Mouse (Mus musculus) intestine, embryonic 14.5 days (tissue): Measurements from ENCODE around the gene Arhgap6. TPM values are rescaled to one million over a fixed set of nuclear protein-coding genes. Genes with fewer than 3 reads are reported as not detected.

ENCODE experiments used
- ATAC-seq: fragments of 200-750 bp; cut with Nextera tagmentation; replicated peaks from 2 replicates; pipeline ENCODE4 v1.8.0; 2017; ENCODE audit warnings: low read depth, moderate number of reproducible peaks, moderate TSS enrichment, moderate library complexity; ENCODE audit not compliant: low FRiP score, low TSS enrichment
- DNase-seq: peaks from one replicate; pipeline ENCODE4 v3.0.0-alpha.2; 2018; ENCODE audit warnings: low spot score
- H3K27ac ChIP-seq: fragments of 300-500 bp; sonication (generic); 2 replicates; pipeline ENCODE4 v1.5.1; 2014; ENCODE audit warnings: low read depth, mild to moderate bottlenecking, control low read depth
- H3K27me3 ChIP-seq: fragments of 300-500 bp; sonication (generic); replicated peaks from 2 replicates; pipeline ENCODE4 v1.6.1; 2014; ENCODE audit warnings: low read length, control low read depth; ENCODE audit not compliant: control insufficient read depth, insufficient read depth
- H3K36me3 ChIP-seq: fragments of 300-500 bp; sonication (generic); 2 replicates; pipeline ENCODE4 v1.6.1; 2014; ENCODE audit warnings: low read length, control low read depth; ENCODE audit not compliant: control insufficient read depth, insufficient read depth
- H3K4me1 ChIP-seq: fragments of 300-500 bp; sonication (generic); replicated peaks from 2 replicates; pipeline ENCODE4 v1.6.1; 2014; ENCODE audit warnings: low read length, control low read depth, mixed read lengths; ENCODE audit not compliant: control insufficient read depth, insufficient read depth
- H3K4me2 ChIP-seq: fragments of 300-500 bp; sonication (generic); 2 replicates; pipeline ENCODE4 v1.6.1; 2014; ENCODE audit warnings: low read length
- H3K4me3 ChIP-seq: fragments of 300-500 bp; sonication (generic); 2 replicates; pipeline ENCODE4 v1.5.1; 2014; ENCODE audit warnings: low read depth, low read length, control low read depth, mixed read lengths
- H3K9ac ChIP-seq: fragments of 300-500 bp; sonication (generic); 2 replicates; pipeline ENCODE4 v1.6.1; 2014; ENCODE audit warnings: mild to moderate bottlenecking, low read length
- H3K9me3 ChIP-seq: fragments of 300-500 bp; sonication (generic); 2 replicates; pipeline ENCODE4 v1.6.1; 2016; ENCODE audit warnings: low read length, control low read depth; ENCODE audit not compliant: control insufficient read depth
- WGBS: fragments of 180-500 bp; shearing (Covaris S2); extraction: QIAGEN DNeasy Blood & Tissue Kit; methylation state at CpG from one replicate; pipeline ENCODE4 v1.1.7; 2014; 5-methylcytosine and 5-hydroxymethylcytosine counted together
- polyA plus RNA-seq: library from polyadenylated mRNA; unstranded; fragments of >200 nt; fragmentation: Nextera tagmentation; extraction: Ambion mirVana; gene quantifications from 2 replicates; pipeline ENCODE4 v1.2.1, GENCODE M21; 2014

The Arhgap6 gene
- polyA plus RNA-seq, 1 experiment from 2014 or later, result 8.1 TPM

DNA sequence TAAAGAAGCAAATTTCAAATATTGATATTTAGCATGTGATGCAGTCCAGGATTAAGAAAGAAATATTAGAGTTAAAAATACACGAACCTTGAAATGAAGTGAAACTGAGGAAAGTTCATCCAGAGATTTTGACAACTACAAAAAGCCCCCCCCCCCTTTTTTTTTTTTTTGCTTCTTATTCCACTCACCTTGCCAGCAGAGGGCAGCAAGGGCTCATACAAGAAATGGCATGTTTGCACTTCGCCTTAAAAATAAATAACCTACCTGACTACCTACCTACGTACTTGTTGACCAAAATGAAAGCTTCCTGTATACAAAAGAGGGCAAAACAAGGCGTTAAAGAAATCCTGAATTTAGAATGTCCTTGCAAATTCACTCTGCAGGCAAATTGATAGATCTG is 143.0 kb downstream of the Arhgap6 start:
- ATAC-seq, result no peak
- Histone ChIP-seq H3K27ac (no peak overlapping the region), H3K4me1 (no peaks in the 10 kb centered on the region), H3K9ac (no peak overlapping the region), H3K27me3 (0 out of 2 replicates have a peak, but pooled peaks cover 3% of the 10 kb centered on the region), H3K9me3 (no peaks in the 10 kb centered on the region), H3K36me3 (no peaks in the 10 kb centered on the region), H3K4me2 (no peak overlapping the region), H3K4me3 (no peak overlapping the region)
- WGBS, result 42% methylated on average over 4 of the region's 4 CpGs
- no peak for DNase-seq

DNA sequence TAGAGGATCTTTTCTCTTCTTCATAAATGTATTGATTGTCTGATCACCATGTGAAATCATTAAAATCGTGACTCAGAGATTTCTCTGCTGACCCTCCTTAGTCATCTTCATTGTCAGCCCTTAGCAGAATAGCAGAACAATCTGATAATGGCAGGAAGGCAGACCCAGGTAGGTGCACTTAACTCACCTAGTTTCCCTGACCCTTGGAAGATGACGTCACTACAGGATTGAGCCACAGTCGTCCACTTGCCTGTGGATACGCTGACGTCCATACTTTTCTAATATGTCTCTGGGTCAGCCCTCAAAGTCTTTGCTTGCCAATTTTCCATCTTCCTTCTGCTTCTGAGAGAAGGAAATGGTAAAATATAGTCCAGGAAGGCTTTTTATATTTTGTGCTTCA is 146.8 kb downstream of the Arhgap6 start:
- Histone ChIP-seq H3K27me3 (no peaks in the 10 kb centered on the region), H3K4me2 (no peak overlapping the region), H3K9me3 (no peaks in the 10 kb centered on the region), H3K4me1 (no peaks in the 10 kb centered on the region), H3K4me3 (no peak overlapping the region), H3K9ac (no peak overlapping the region), H3K27ac (no peak overlapping the region), H3K36me3 (no peaks in the 10 kb centered on the region)
- ATAC-seq, result no peak
- DNase-seq, result no peak
- 74% methylated on average over 5 of the region's 5 CpGs for WGBS

DNA sequence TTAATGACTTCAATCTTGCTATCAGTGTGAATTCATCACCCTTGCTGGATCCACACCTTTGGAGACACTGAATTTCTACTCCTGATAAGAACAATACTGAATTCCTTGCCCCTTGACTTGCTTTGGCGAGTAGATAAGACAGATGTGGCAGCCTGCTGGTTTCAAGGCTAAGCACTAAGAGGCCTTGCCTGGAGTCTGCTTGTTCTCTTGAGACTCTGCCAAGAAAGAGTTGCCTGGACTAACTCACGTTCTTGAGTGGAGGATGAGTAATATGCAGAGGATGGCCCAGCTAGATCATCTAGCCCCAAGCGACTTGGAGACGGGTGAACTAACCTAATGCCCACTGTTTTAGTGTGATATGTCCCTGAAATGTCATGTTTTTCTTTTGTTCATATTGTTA is 148.3 kb downstream of the Arhgap6 start:
- 51% methylated on average over 4 of the region's 4 CpGs for WGBS
- DNase-seq, result no peak
- H3K27ac ChIP-seq, result no peak overlapping the region

DNA sequence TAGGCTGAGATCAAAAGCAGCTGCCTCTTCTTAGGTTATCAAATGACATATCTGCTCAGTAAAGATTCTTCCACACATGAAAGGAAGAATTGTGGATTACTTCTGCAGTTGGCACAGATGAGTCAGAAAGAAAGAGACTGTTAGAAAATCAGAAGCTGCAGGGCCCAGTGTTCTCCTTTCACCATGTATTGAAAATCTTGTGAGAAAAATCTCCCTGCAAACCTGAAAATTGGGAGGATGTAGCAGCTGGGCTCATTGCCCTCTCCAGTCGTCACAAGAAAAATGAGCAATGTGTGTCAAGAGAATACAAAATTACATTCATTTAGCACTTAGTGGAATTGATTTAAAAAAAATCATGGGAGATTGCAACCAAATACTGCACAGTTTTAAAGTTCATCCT is 180.5 kb downstream of the Arhgap6 start:
- ATAC-seq (no peak), DNase-seq (no peak)
- no peaks in the 10 kb centered on the region for H3K9me3 ChIP-seq

More for the DNA sequence above, 148.3 kb downstream of the Arhgap6 start:
- Histone ChIP-seq H3K36me3 (no peaks in the 10 kb centered on the region), H3K4me3 (no peak overlapping the region), H3K27me3 (no peaks in the 10 kb centered on the region), H3K9me3 (no peaks in the 10 kb centered on the region), H3K4me2 (no peak overlapping the region), H3K9ac (no peak overlapping the region), H3K4me1 (no peaks in the 10 kb centered on the region)
- ATAC-seq, result no peak

DNA sequence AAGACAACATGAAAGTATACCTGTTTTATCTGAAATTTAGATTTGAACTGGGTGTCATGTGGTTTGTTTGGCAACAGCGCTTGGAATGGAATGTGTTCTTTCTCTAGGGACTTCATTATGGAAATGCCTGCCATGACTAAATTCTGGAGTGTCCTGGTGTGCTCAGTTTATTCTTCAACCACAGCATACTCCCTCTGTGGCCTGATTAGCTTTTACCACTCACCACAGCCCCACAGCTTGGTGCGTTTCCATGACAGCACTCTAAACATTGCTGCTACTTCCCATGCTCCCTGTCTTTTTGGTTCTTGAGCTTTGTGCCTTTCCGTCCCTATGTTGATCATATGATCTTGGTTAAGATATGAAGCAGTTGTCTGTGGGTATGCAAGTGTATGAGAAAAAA is 182.9 kb downstream of the Arhgap6 start:
- Histone ChIP-seq H3K9me3 (no peaks in the 10 kb centered on the region), H3K27ac (no peak overlapping the region), H3K36me3 (no peaks in the 10 kb centered on the region), H3K4me1 (no peaks in the 10 kb centered on the region), H3K9ac (no peak overlapping the region), H3K4me3 (no peak overlapping the region), H3K4me2 (no peak overlapping the region), H3K27me3 (0 out of 2 replicates have a peak, but pooled peaks cover 6% of the 10 kb centered on the region)
- ATAC-seq, result no peak
- WGBS, result 60% methylated on average over 3 of the region's 3 CpGs
- DNase-seq, result no peak

More for the DNA sequence above, 180.5 kb downstream of the Arhgap6 start:
- WGBS, result 58% methylated on average over 1 of the region's 1 CpGs
- Histone ChIP-seq H3K4me2 (no peak overlapping the region), H3K4me3 (no peak overlapping the region), H3K27ac (no peak overlapping the region), H3K9ac (no peak overlapping the region), H3K27me3 (0 out of 2 replicates have a peak, but pooled peaks cover 6% of the 10 kb centered on the region), H3K4me1 (no peaks in the 10 kb centered on the region), H3K36me3 (no peaks in the 10 kb centered on the region)

DNA sequence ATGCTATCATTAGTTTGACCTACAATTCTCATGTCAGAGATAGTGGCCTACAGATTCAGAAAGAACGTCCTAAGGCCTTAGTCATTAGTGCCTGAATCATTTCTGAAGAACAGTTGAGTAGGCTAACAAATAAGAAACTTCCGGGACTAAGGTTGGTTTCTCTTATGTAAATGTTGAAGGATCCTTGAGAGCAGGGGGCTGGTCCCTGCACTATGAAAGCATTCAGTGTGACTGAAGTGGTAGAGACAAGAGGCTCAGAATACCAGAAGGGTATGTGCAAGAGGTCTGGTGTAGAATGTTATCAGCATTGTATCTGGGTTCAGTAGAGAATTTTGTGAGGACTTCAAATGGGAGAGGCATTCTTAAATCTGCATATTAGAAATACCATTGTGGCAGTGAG is 185.5 kb downstream of the Arhgap6 start:
- DNase-seq, result no peak
- no peaks in the 10 kb centered on the region for H3K36me3 ChIP-seq
- H3K9ac ChIP-seq, result no peak overlapping the region
- no peak overlapping the region for H3K4me3 ChIP-seq
- no peaks in the 10 kb centered on the region for H3K9me3 ChIP-seq
- H3K27ac ChIP-seq, result no peak overlapping the region
- 74% methylated on average over 2 of the region's 2 CpGs for WGBS
- H3K4me2 ChIP-seq, result no peak overlapping the region
- no peak for ATAC-seq
- H3K4me1 ChIP-seq, result no peaks in the 10 kb centered on the region
- 0 out of 2 replicates have a peak, but pooled peaks cover 6% of the 10 kb centered on the region for H3K27me3 ChIP-seq

DNA sequence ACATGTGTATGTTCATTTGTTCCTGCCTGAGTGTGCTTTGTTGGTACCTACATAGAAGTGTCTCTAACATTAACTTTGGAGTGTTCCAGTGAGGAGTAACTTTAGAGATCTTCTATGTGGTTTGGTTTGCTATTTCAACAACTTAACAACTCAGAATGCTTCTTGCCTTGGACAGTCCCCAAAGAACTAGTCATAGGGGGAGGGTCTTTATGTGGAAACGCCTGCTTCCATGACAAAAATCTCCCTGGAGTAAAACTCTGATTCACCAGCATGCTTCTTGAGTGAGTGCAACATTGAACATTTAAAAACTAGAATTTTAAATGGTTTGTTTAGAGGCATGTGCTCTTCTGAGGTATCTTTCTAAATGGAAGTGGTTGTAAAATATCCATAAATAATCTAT is 212.2 kb downstream of the Arhgap6 start:
- Histone ChIP-seq H3K4me3 (no peak overlapping the region), H3K36me3 (no peaks in the 10 kb centered on the region), H3K9ac (no peak overlapping the region), H3K9me3 (no peaks in the 10 kb centered on the region), H3K4me2 (no peak overlapping the region), H3K27ac (no peak overlapping the region), H3K27me3 (0 out of 2 replicates have a peak, but pooled peaks cover 3% of the 10 kb centered on the region), H3K4me1 (no peaks in the 10 kb centered on the region)
- 58% methylated on average over 1 of the region's 1 CpGs for WGBS
- DNase-seq (no peak), ATAC-seq (no peak)

DNA sequence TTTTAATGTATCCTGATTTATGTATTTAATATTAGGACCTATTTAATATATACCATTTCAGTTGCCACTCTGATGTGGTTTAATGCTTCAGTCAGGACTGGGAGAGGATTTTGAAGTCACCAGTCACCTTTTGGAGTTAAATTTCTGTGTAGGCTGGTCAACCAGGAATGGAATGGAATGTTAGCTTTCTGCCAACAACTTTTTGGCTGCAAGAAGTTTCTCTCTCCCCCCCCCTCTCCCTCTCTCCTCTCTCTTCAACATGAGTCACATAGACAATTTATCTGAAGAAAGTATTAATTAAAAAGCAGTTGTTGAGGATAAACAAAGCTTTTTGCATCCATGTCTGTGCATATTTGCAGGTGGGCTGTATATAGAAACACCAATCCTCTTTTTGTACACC is 217.8 kb downstream of the Arhgap6 start:
- DNase-seq (no peak), ATAC-seq (no peak)
- Histone ChIP-seq H3K9me3 (no peaks in the 10 kb centered on the region), H3K4me2 (no peak overlapping the region), H3K27ac (no peak overlapping the region), H3K9ac (no peak overlapping the region), H3K4me3 (no peak overlapping the region), H3K27me3 (0 out of 2 replicates have a peak, but pooled peaks cover 6% of the 10 kb centered on the region), H3K36me3 (no peaks in the 10 kb centered on the region), H3K4me1 (no peaks in the 10 kb centered on the region)

DNA sequence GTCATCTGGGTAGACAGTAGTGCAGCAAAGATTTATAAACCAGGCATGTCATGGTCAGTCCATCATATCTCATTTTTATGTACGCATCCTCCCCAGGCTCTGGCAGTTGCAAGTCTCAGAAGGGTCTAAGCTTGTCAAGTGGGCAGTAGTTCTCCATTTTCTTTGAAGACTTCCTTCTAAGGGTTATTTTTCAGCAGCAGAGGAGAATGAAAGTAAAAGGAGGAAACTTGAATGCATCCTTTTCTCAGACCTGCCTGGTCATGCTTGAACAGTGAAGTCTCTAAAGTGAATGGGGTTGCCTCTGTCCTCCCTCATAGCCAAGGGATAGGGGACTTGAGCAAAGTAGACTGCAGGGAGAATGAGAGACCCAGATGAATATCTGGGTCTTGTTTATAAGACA is 239.5 kb downstream of the Arhgap6 start:
- Histone ChIP-seq H3K36me3 (no peaks in the 10 kb centered on the region), H3K27ac (no peak overlapping the region), H3K9me3 (no peaks in the 10 kb centered on the region), H3K27me3 (peaks cover 9% of the 10 kb centered on the region; the same call in 1 of the 2 replicates), H3K4me1 (no peaks in the 10 kb centered on the region), H3K4me2 (no peak overlapping the region), H3K9ac (no peak overlapping the region), H3K4me3 (no peak overlapping the region)
- no peak for ATAC-seq
- DNase-seq, result no peak
- 95% methylated on average over 1 of the region's 1 CpGs for WGBS
